Mouse (Mus musculus) limb, embryonic 14.5 days (tissue): ENCODE results near the gene Ubtf. TPM values are rescaled to one million over a fixed set of nuclear protein-coding genes. Genes with fewer than 3 reads are reported as not detected.

Experiments used
- ATAC-seq: fragments of 200-750 bp; cut with Nextera tagmentation; 2 replicates; pipeline ENCODE4 v1.8.0; 2017; ENCODE audit warnings: low read depth, moderate number of reproducible peaks, moderate TSS enrichment; ENCODE audit not compliant: low FRiP score
- DNase-seq: peaks from one replicate; pipeline ENCODE4 v3.0.0-alpha.2; 2015; ENCODE audit warnings: low spot score
- H3K27ac ChIP-seq: fragments of 300-500 bp; sonication (generic); replicated peaks from 2 replicates; pipeline ENCODE4 v1.5.1; 2014; ENCODE audit warnings: low read depth, mild to moderate bottlenecking, low read length, moderate library complexity, mixed read lengths
- H3K27me3 ChIP-seq: fragments of 300-500 bp; sonication (generic); 2 replicates; pipeline ENCODE4 v1.6.1; 2014; ENCODE audit warnings: low read length, mixed read lengths; ENCODE audit not compliant: control insufficient read depth, insufficient read depth
- H3K36me3 ChIP-seq: fragments of 300-500 bp; sonication (generic); 2 replicates; pipeline ENCODE4 v1.6.1; 2014; ENCODE audit warnings: mild to moderate bottlenecking, low read length, moderate library complexity, mixed read lengths; ENCODE audit not compliant: control insufficient read depth, insufficient read depth
- H3K4me1 ChIP-seq: fragments of 300-500 bp; sonication (generic); 2 replicates; pipeline ENCODE4 v1.6.1; 2014; ENCODE audit warnings: antibody characterized with exemption, low read length, mixed read lengths; ENCODE audit not compliant: control insufficient read depth, insufficient read depth
- H3K4me2 ChIP-seq: fragments of 300-500 bp; sonication (generic); replicated peaks from 2 replicates; pipeline ENCODE4 v1.6.1; 2014; ENCODE audit warnings: low read depth, mild to moderate bottlenecking, low read length, moderate library complexity; ENCODE audit not compliant: severe bottlenecking
- H3K4me3 ChIP-seq: fragments of 300-500 bp; sonication (generic); replicated peaks from 2 replicates; pipeline ENCODE4 v1.5.1; 2014; ENCODE audit warnings: low read length
- H3K9ac ChIP-seq: fragments of 300-500 bp; sonication (generic); 2 replicates; pipeline ENCODE4 v1.6.1; 2014; ENCODE audit warnings: mild to moderate bottlenecking, low read depth, low read length, moderate library complexity; ENCODE audit not compliant: severe bottlenecking
- H3K9me3 ChIP-seq: fragments of 300-500 bp; sonication (generic); 2 replicates; pipeline ENCODE4 v1.6.1; 2016; ENCODE audit warnings: low read length; ENCODE audit not compliant: control insufficient read depth
- POLR2A ChIP-seq: fragments of 200-500 bp; IDR thresholded peaks from 2 replicates; pipeline ENCODE4 v1.8.0; 2012; ENCODE audit warnings: inconsistent platforms, mild to moderate bottlenecking, moderate library complexity, borderline replicate concordance; ENCODE audit not compliant: insufficient read depth, insufficient read length; ENCODE audit errors: extremely low read depth
- whole genome bisulfite sequencing: fragments of 180-500 bp; shearing (Covaris S2); extraction: QIAGEN DNeasy Blood & Tissue Kit; methylation state at CpG from one replicate; pipeline ENCODE4 v1.1.7; 2014; 5-methylcytosine and 5-hydroxymethylcytosine counted together
- polyA plus RNA-seq, 2 experiments: library from polyadenylated mRNA; depleted of rRNA in 1 of 2; stranded (reverse) in 1 of 2; unstranded in 1 of 2; fragments of >200 nt; fragmentation: Nextera tagmentation in 1 of 2; extraction: Ambion mirVana in 1 of 2; gene quantifications; 2 replicates each; pipeline versions ENCODE4 v1.2.1 to v1.2.3; 2012 to 2014

The Ubtf gene
- polyA plus RNA-seq, 2 experiments, result 79.7 to 81.3 TPM

GRCm38 (mm10) chr11:102314321-102314720, 5.2 kb downstream of the Ubtf start:
- Histone ChIP-seq H3K4me1 (peaks cover 19% of the 10 kb centered on the region), H3K4me2 (no peak overlapping the region), H3K27ac (no peak overlapping the region), H3K9me3 (no peaks in the 10 kb centered on the region), H3K4me3 (no peak overlapping the region), H3K36me3 (peaks cover 58% of the 10 kb centered on the region), H3K27me3 (no peaks in the 10 kb centered on the region), H3K9ac (no peak overlapping the region)
- no peak for TF ChIP-seq POLR2A
- WGBS, result 90% methylated on average over 12 of the region's 12 CpGs
- ATAC-seq, result no peak
- DNase-seq, result no peak

GRCm38 (mm10) chr11:102312586-102312985, 7.0 kb downstream of the Ubtf start:
- 72% methylated on average over 6 of the region's 6 CpGs for WGBS

GRCm38 (mm10) chr11:102311966-102312365, 7.6 kb downstream of the Ubtf start:
- H3K9ac ChIP-seq, result no peak overlapping the region
- no peaks in the 10 kb centered on the region for H3K27me3 ChIP-seq
- whole genome bisulfite sequencing, result 83% methylated on average over 4 of the region's 4 CpGs
- no peak for TF ChIP-seq POLR2A
- DNase-seq (no peak), ATAC-seq (no peak)
- peaks cover 21% of the 10 kb centered on the region for H3K4me1 ChIP-seq
- peaks cover 75% of the 10 kb centered on the region for H3K36me3 ChIP-seq
- no peak overlapping the region for H3K27ac ChIP-seq
- no peaks in the 10 kb centered on the region for H3K9me3 ChIP-seq
- H3K4me3 ChIP-seq, result no peak overlapping the region
- H3K4me2 ChIP-seq, result no peak overlapping the region

More at GRCm38 (mm10) chr11:102312586-102312985, 7.0 kb downstream of the Ubtf start:
- Histone ChIP-seq H3K27ac (no peak overlapping the region), H3K4me3 (no peak overlapping the region), H3K9ac (no peak overlapping the region), H3K36me3 (peaks cover 69% of the 10 kb centered on the region), H3K27me3 (no peaks in the 10 kb centered on the region), H3K9me3 (no peaks in the 10 kb centered on the region), H3K4me2 (no peak overlapping the region), H3K4me1 (peaks cover 21% of the 10 kb centered on the region)
- no peak for TF ChIP-seq POLR2A
- no peak for DNase-seq
- no peak for ATAC-seq

- H3K27ac ChIP-seq, result no peak overlapping the region
- ATAC-seq (no peak), DNase-seq (no peak)
- no peaks in the 10 kb centered on the region for H3K9me3 ChIP-seq
- TF ChIP-seq POLR2A, result no peak
- H3K4me2 ChIP-seq, result no peak overlapping the region
- peaks cover 17% of the 10 kb centered on the region for H3K4me1 ChIP-seq
- H3K36me3 ChIP-seq, result peaks cover 84% of the 10 kb centered on the region
- no peaks in the 10 kb centered on the region for H3K27me3 ChIP-seq
- H3K9ac ChIP-seq, result peak overlapping the region; percentile 31
- WGBS, result 51% methylated on average over 26 of the region's 38 CpGs
- no peak overlapping the region for H3K4me3 ChIP-seq
Observed at GRCm38 (mm10) chr11:102310768-102311695, 8.5 kb downstream of the Ubtf start.

- no peak for TF ChIP-seq POLR2A
- H3K36me3 ChIP-seq, result peaks cover 86% of the 10 kb centered on the region
- no peaks in the 10 kb centered on the region for H3K27me3 ChIP-seq
- peak overlapping the region; percentile 48 for H3K4me2 ChIP-seq
- H3K4me1 ChIP-seq, result peaks cover 12% of the 10 kb centered on the region
- no peak overlapping the region for H3K9ac ChIP-seq
- peak overlapping the region; percentile 31; the same call in 1 of the 2 replicates for H3K4me3 ChIP-seq
- 87% methylated on average over 22 of the region's 22 CpGs for WGBS
- DNase-seq (no peak), ATAC-seq (no peak)
- 0 out of 2 replicates have a peak overlapping the region, but pooled peaks have one; percentile 19 for H3K27ac ChIP-seq
- H3K9me3 ChIP-seq, result no peaks in the 10 kb centered on the region
Observed at GRCm38 (mm10) chr11:102309821-102310617, 9.5 kb downstream of the Ubtf start.
